Mouse (Mus musculus) forebrain, embryonic 16.5 days (tissue): ENCODE results near the gene Nr1i3. TPM values are rescaled to one million over a fixed set of nuclear protein-coding genes. Genes with fewer than 3 reads are reported as not detected.
A peak's percentile ranks its signal among the peaks of the same experiment; 100 is the strongest.
"Not testable (repeated sequence)": the region's sequence is repeated elsewhere in the genome, so short reads cannot be mapped to it uniquely, and the experiment has no call there.

Experiments used
- ATAC-seq: fragments of 200-750 bp; cut with Nextera tagmentation; 2 replicates; pipeline ENCODE4 v1.8.0; 2017; ENCODE audit warnings: mild to moderate bottlenecking, moderate library complexity
- H3K27ac ChIP-seq: fragments of 300-500 bp; sonication (generic); 2 replicates; pipeline ENCODE4 v1.5.1; 2014; ENCODE audit warnings: low read length, control low read depth
- H3K27me3 ChIP-seq: fragments of 300-500 bp; sonication (generic); replicated peaks from 2 replicates; pipeline ENCODE4 v1.6.1; 2014; ENCODE audit warnings: low read length; ENCODE audit not compliant: control insufficient read depth, insufficient read depth
- H3K36me3 ChIP-seq: fragments of 300-500 bp; sonication (generic); 2 replicates; pipeline ENCODE4 v1.6.1; 2014; ENCODE audit not compliant: control insufficient read depth, insufficient read depth
- H3K4me1 ChIP-seq: fragments of 300-500 bp; sonication (generic); replicated peaks from 2 replicates; pipeline ENCODE4 v1.6.1; 2014; ENCODE audit warnings: low read length; ENCODE audit not compliant: control insufficient read depth, insufficient read depth
- H3K4me2 ChIP-seq: fragments of 300-500 bp; sonication (generic); 2 replicates; pipeline ENCODE4 v1.6.1; 2014; ENCODE audit warnings: mild to moderate bottlenecking, low read length, control low read depth
- H3K4me3 ChIP-seq: fragments of 300-500 bp; sonication (generic); replicated peaks from 2 replicates; pipeline ENCODE4 v1.5.1; 2014; ENCODE audit warnings: mild to moderate bottlenecking, low read length, control low read depth
- H3K9ac ChIP-seq: fragments of 300-500 bp; sonication (generic); replicated peaks from 2 replicates; pipeline ENCODE4 v1.6.1; 2014; ENCODE audit warnings: low read depth, low read length, control low read depth
- H3K9me3 ChIP-seq: fragments of 300-500 bp; sonication (generic); 2 replicates; pipeline ENCODE4 v1.6.1; 2016; ENCODE audit warnings: low read length; ENCODE audit not compliant: control insufficient read depth
- WGBS: fragments of 180-500 bp; shearing (Covaris S2); extraction: QIAGEN DNeasy Blood & Tissue Kit; methylation state at CpG from one replicate; pipeline ENCODE4 v1.1.7; 2014; 5-methylcytosine and 5-hydroxymethylcytosine counted together
- polyA plus RNA-seq: library from polyadenylated mRNA; unstranded; fragments of >200 nt; fragmentation: Nextera tagmentation; extraction: Ambion mirVana; gene quantifications from 2 replicates; pipeline ENCODE4 v1.2.1, GENCODE M21; 2015

The Nr1i3 gene
- polyA plus RNA-seq, 1 experiment from 2014 or later: 0.48 TPM

DNA sequence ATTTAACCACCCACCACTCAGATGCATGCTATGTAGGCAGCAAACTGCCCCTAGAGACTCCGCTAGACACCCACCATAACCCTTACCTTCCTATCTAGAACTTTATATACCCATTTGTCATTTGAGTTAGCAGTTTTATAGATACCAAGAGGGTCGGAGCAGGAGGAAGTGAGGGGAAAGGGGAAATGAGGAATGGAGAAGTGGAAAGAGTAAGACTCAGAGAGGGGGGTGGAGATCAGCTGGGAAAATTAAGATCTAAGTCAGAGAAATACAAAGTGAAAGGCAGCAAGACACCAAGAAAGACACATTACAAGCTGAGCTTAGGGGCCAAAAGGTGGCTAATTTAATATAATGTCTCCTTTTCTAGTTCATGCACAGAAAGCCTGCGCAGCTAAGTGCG lies 20.8 kb downstream of the Nr1i3 start:
- 97% methylated on average over 4 of the region's 4 CpGs for WGBS
- peaks cover 26% of the 10 kb centered on the region for H3K36me3 ChIP-seq
- H3K27me3 ChIP-seq: no peaks in the 10 kb centered on the region
- no peak overlapping the region for H3K4me3 ChIP-seq
- no peak overlapping the region for H3K27ac ChIP-seq
- no peak overlapping the region for H3K4me2 ChIP-seq
- no peaks in the 10 kb centered on the region for H3K9me3 ChIP-seq
- ATAC-seq: no peak
- no peak overlapping the region for H3K9ac ChIP-seq
- H3K4me1 ChIP-seq: no peaks in the 10 kb centered on the region

DNA sequence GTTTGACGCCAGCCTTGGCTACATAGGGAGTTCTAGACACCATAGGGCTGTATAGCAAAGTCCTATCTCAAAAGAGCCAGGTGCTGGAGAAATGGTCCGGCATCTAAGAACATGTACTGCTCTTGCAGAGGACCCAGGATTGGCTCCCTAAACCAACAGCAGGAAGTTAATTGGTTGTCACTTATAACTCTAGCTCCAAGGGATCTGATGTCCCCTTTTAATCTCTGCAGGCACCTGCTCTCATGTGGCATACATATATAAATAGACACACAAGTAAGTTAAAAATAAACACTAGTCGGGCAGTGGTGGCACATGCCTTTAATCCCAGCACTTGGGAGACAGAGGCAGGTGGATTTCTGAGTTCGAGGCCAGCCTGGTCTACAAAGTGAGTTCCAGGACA lies 22.0 kb downstream of the Nr1i3 start:
- Histone ChIP-seq H3K4me1 (no peaks in the 10 kb centered on the region), H3K27ac (no peak overlapping the region), H3K4me3 (no peak overlapping the region), H3K36me3 (peaks cover 26% of the 10 kb centered on the region), H3K9me3 (no peaks in the 10 kb centered on the region), H3K4me2 (no peak overlapping the region), H3K27me3 (no peaks in the 10 kb centered on the region), H3K9ac (no peak overlapping the region)
- 89% methylated on average over 4 of the region's 4 CpGs for WGBS
- ATAC-seq: no peak

DNA sequence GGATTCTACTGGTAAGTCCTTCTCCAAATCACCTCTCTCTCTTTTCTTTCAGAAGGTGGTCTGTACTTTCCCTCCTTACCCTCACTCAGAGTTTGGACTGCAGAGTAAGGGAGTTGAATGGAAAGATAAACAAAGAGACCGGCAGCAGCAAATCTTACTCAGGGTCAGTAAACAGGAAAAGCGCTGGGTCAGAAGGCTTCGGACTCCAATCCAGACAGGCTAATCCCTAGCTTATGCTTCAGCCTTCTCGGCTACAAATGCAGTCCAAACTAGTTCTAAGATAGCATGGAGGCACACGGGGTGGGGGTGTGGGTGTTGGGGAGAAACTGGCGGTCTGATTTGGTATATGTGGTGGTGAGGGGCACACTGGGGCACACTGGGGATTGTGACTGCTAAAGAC lies 23.7 kb downstream of the Nr1i3 start:
- no peak overlapping the region for H3K27ac ChIP-seq
- H3K9me3 ChIP-seq: no peaks in the 10 kb centered on the region
- no peak overlapping the region for H3K9ac ChIP-seq
- H3K4me1 ChIP-seq: no peaks in the 10 kb centered on the region
- no peak overlapping the region for H3K4me2 ChIP-seq
- H3K4me3 ChIP-seq: no peak overlapping the region
- no peaks in the 10 kb centered on the region for H3K27me3 ChIP-seq
- WGBS: 91% methylated on average over 6 of the region's 6 CpGs
- ATAC-seq: no peak
- H3K36me3 ChIP-seq: peaks cover 26% of the 10 kb centered on the region

DNA sequence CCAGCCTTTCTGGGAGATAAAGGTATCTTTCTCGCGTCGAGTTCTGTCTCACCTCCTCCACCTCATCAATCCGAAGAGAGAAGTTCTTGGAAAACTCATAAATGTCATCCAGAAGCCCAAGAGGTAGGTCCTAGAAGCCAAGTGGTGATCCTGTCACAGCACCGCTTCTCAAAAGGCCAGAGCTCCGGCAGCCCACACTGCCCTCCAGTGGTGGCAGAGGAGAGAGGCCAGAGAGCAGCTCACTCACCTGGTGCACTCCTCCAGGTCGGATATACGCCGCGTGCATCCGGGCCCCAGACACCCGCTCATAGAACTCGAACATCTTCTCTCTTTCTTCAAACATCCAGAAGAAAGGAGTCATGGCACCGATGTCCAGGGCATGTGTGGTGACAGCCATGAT lies 24.7 kb downstream of the Nr1i3 start:
- no peak overlapping the region for H3K9ac ChIP-seq
- H3K4me1 ChIP-seq: no peaks in the 10 kb centered on the region
- 71% methylated on average over 14 of the region's 14 CpGs for WGBS
- peaks cover 26% of the 10 kb centered on the region for H3K36me3 ChIP-seq
- H3K27me3 ChIP-seq: no peaks in the 10 kb centered on the region
- no peak overlapping the region for H3K27ac ChIP-seq
- no peak overlapping the region for H3K4me2 ChIP-seq
- ATAC-seq: 0 out of 2 replicates have a peak, but pooled peaks have one; percentile 42
- H3K9me3 ChIP-seq: no peaks in the 10 kb centered on the region
- no peak overlapping the region for H3K4me3 ChIP-seq

DNA sequence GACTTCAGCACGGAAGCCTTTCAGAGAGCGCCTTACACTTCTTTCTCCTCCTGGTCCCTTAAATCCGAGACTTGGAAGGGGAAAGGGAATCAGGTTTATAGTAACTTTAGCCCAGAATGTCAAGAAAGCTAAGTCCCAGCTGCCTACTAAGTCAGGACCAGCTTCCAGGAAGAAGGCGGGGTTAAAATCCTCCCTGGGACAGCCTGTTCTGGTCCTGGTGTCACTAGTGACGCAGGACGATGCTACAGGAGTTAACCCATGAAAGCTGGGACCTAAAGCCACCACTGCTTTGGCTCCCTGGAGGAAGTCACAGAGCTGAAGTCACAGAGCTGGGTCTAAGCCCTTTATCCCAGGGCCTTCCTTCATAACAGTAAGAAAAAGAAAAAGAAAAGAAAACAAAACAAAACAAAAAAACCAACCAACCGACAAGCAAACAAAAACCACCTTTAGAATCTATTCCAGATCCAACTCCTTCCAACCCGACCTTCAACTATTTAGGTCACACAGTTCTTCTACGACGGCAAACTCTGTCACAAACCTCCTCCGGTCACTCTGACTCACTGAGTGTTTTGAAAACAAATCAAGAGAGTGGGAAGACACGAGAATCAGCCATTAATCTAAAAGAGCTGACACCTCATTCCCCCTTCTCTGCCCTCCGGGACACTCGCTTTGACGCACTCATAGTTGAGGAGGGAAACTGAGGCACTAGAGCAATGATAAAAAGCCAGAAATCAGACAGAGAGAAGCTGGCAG lies 26.4 kb downstream of the Nr1i3 start:
- Histone ChIP-seq H3K4me3 (no peak overlapping the region), H3K9me3 (no peaks in the 10 kb centered on the region), H3K27me3 (no peaks in the 10 kb centered on the region), H3K27ac (no peak overlapping the region), H3K4me1 (no peaks in the 10 kb centered on the region; the same call in 1 of the 2 replicates), H3K36me3 (peaks cover 24% of the 10 kb centered on the region), H3K4me2 (no peak overlapping the region), H3K9ac (no peak overlapping the region)
- no peak for ATAC-seq
- 82% methylated on average over 15 of the region's 15 CpGs for WGBS

DNA sequence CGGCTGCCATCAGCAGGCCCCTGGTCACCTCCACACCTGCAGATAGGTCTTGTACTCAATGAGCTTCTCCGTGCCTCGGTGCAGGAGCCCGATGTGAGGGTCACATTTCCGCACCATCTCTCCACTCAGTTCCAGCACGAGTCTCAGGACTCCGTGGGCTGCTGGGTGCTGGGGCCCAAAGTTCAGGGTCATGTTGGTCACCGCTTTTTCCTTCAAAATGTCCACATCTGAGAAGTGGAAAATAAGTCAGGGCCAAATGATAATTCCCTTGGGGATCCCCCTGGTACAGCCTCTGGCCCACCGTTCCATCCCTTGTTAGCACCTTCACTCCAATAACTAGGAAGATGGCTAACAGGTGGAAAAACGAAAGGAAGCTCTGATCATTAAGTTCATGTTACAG lies 27.1 kb downstream of the Nr1i3 start:
- no peaks in the 10 kb centered on the region for H3K9me3 ChIP-seq
- no peak overlapping the region for H3K9ac ChIP-seq
- 89% methylated on average over 10 of the region's 10 CpGs for WGBS
- no peak overlapping the region for H3K4me3 ChIP-seq
- H3K27ac ChIP-seq: no peak overlapping the region
- H3K27me3 ChIP-seq: no peaks in the 10 kb centered on the region
- peaks cover 4% of the 10 kb centered on the region for H3K4me1 ChIP-seq
- peaks cover 18% of the 10 kb centered on the region for H3K36me3 ChIP-seq
- no peak for ATAC-seq
- no peak overlapping the region for H3K4me2 ChIP-seq

DNA sequence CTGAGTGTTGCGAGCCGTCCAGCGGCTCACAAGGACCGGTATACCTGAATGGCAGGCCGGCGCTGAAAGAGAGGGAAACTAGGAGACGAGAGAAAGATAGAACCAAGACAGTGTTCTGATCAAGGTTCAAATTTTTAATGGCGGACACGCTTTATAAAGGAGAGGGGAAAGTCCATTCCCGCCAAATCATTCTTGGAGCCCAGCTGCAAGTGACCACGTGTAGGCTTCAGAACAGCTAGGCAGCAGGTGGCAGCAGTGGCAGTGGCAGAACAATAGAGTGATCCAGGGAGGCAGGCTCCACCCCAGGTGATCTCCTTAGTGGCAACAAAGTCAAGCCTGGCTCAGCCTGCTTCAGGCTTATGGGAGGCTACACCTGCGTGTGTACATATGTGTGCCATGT lies 28.2 kb downstream of the Nr1i3 start:
- ATAC-seq: not testable (repeated sequence)

DNA sequence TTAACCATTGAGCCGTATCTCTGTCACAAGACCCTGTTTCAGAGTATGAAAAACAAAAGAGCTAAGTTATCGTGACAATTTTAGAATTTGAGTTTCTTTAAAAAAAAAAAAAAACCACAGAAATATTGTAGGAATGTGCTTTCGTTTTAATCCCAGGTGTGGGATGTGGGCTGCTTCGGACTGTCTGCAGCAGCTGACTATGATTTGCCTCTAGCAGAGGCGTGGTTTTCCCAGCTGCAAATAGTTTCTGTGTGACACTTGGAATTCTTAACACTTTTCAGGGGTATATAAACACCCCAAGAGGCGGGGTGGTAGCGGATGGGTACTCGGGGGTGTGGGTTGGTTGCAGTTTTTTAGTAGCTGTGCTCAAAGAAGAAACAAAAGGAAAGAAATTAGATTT lies 31.6 kb downstream of the Nr1i3 start:
- ATAC-seq: no peak
- 93% methylated on average over 8 of the region's 8 CpGs for WGBS
- H3K4me3 ChIP-seq: no peak overlapping the region
- no peaks in the 10 kb centered on the region for H3K36me3 ChIP-seq
- no peak overlapping the region for H3K9ac ChIP-seq
- H3K4me1 ChIP-seq: peaks cover 28% of the 10 kb centered on the region
- H3K27me3 ChIP-seq: no peaks in the 10 kb centered on the region
- H3K9me3 ChIP-seq: no peaks in the 10 kb centered on the region
- H3K27ac ChIP-seq: no peak overlapping the region
- no peak overlapping the region for H3K4me2 ChIP-seq

More for the DNA sequence above, 28.2 kb downstream of the Nr1i3 start:
- not testable (repeated sequence) for H3K27me3 ChIP-seq, H3K4me2 ChIP-seq, H3K9ac ChIP-seq, H3K27ac ChIP-seq, H3K4me3 ChIP-seq, H3K9me3 ChIP-seq
- 79% methylated on average over 12 of the region's 12 CpGs for WGBS
- H3K4me1 ChIP-seq: peaks cover 10% of the 10 kb centered on the region
- peaks cover 18% of the 10 kb centered on the region for H3K36me3 ChIP-seq

DNA sequence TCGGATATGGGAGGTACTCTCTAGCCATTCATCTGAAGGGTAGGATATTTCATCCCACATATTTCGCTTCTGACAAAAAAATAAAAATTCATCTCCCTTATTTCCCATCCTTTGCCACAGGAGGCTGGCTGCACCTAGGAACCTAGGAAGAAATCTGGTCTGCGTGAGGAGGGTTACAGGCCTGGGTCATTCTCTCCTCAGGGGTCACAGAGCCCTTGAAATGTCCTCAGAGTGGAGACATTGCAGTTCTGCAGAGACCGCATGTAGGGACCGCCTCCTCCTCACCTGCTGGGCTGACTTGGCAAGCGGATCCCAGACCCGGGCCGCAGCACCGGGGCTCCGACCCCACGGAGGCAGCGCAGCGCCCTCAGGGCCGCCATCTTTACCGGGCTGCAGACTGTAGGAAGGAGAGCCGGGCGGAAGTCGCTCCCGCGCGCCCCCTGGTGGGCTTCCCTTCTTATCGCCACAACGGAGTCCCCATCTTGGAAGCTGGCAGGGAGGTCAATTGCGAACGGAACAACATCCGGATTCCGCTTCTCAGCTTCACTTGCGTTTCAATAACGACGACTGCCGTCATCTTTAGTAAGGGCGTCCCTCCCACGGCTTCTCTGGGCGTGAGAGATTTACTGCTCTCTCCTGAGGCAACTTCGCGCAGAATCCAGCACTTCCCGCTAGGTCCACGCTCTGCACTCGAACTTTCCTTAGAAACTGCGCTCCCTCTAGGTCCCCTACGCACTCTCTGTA lies 33.1 kb downstream of the Nr1i3 start:
- H3K9ac ChIP-seq: peak overlapping the region; percentile 82
- H3K27me3 ChIP-seq: no peaks in the 10 kb centered on the region
- H3K9me3 ChIP-seq: no peaks in the 10 kb centered on the region
- H3K36me3 ChIP-seq: no peaks in the 10 kb centered on the region
- WGBS: under 1% methylated on average over 41 of the region's 41 CpGs
- H3K27ac ChIP-seq: peak overlapping the region; percentile 72
- peak overlapping the region; percentile 67 for H3K4me3 ChIP-seq
- peak; percentile 93 for ATAC-seq
- peak overlapping the region; percentile 79 for H3K4me2 ChIP-seq
- H3K4me1 ChIP-seq: peaks cover 44% of the 10 kb centered on the region
